Comparison of ENCODE assay signal across 10 mouse cellular contexts in genomic region chr1:120142551-120142950, GRCm38 (mm10). TPM values are rescaled to one million over a fixed set of nuclear protein-coding genes. Genes with fewer than 3 reads are reported as not detected.
DNase-seq lines count a peak whose midpoint lies in the region; ATAC-seq and TF ChIP-seq lines count a peak whose summit lies in the region.
"Had no signal": no experiment of that assay in that cellular context is flagged by ENCODE, and none has a peak within 500 bp of the region (broad histone marks: within the 10 kb centered on the region; RNA-seq: fewer than 3 reads in every experiment).

No protein-coding gene starts in this region.

- no peak for ATAC-seq in megakaryocyte-erythroid progenitor cell, adult 5-6 weeks (replicated peaks; ENCODE audit: low FRiP score, low TSS enrichment, poor library complexity, severe bottlenecking)

- no peak overlapping the region for H3K9ac ChIP-seq in liver, adult 2 months (ENCODE audit: low read depth, low read length)
- H3K9ac ChIP-seq: embryonic facial prominence, embryonic 12.5 days; liver, embryonic 14.5 days had no signal

- H3K27ac ChIP-seq in liver, adult 2 months (replicated peaks; ENCODE audit: insufficient read depth, low read depth, low read length): no peak overlapping the region
- H3K27ac ChIP-seq: embryonic facial prominence, embryonic 12.5 days; liver, embryonic 14.5 days had no signal

- no peaks in the 10 kb centered on the region for H3K36me3 ChIP-seq in liver, adult 2 months (ENCODE audit: control insufficient read depth, insufficient read depth, low read length)
- H3K36me3 ChIP-seq: embryonic facial prominence, embryonic 12.5 days had no signal

- H3K4me1 ChIP-seq in liver, adult 2 months (ENCODE audit: control insufficient read depth, insufficient read depth, low read length): no peaks in the 10 kb centered on the region
- H3K4me1 ChIP-seq: embryonic facial prominence, embryonic 12.5 days had no signal

- 46% methylated on average over 5 of the region's 5 CpGs for WGBS in liver, adult 2 months

- no peak for TF ChIP-seq POLR2A in liver, adult 2 months (IDR thresholded peaks at IDR 0.05; ENCODE audit: extremely low read depth, insufficient read depth, low read length)

- no peaks in the 10 kb centered on the region for H3K27me3 ChIP-seq in liver, adult 2 months (ENCODE audit: control insufficient read depth, insufficient read depth, low read length)
- H3K27me3 ChIP-seq: embryonic facial prominence, embryonic 12.5 days had no signal

- H3K4me3 ChIP-seq in liver, adult 2 months (ENCODE audit: insufficient read depth, low read depth, low read length): no peak overlapping the region
- H3K4me3 ChIP-seq: embryonic facial prominence, embryonic 12.5 days had no signal

- no peak for TF ChIP-seq CTCF in liver, adult 2 months (IDR thresholded peaks at IDR 0.05; ENCODE audit: low read depth, low read length)

- peak; percentile 72 for DNase-seq in adrenal gland, postnatal 10 days
- no peak for DNase-seq in adrenal gland, adult 8-10 months
- peak; percentile 56 for DNase-seq in liver, adult 2 months (ENCODE audit: extremely low read depth, low read depth, low spot score)
- DNase-seq in liver: no peak
- peak; percentile 84 to 89 for DNase-seq in cerebellum, postnatal 25 days
- peak; percentile 57 to 62 for DNase-seq in kidney, adult 8-10 months
- no peak for DNase-seq in embryo, embryonic 10.5 days (ENCODE audit: low spot score)

- no peaks in the 10 kb centered on the region for H3K79me2 ChIP-seq in liver, adult 2 months (ENCODE audit: control insufficient read depth, insufficient read depth, low read length)

RNA-seq across cellular contexts. Expression of gene 3110009E18Rik, which starts 21.6 kb away (rescaled TPM):
- total RNA-seq in adrenal gland, postnatal 10 days (2021): 10 to 100 TPM in 1 of 2 experiments, 1 to 10 TPM in 1; 9.9 to 12.4 TPM
- 10 to 100 TPM in 3 of 4 experiments, 1 to 10 TPM in 1; 8.8 to 14.1 (median 11.2) TPM for total RNA-seq in adrenal gland, adult 8-10 months (2022)
- total RNA-seq in liver, adult 2 months (2014; rRNA removed): 1.3 and 1.4 TPM in 2 replicates
- polyA plus RNA-seq in liver, adult 2 months (2012; rRNA removed): 0.61 and 0.65 TPM in 2 replicates
- total RNA-seq in megakaryocyte-erythroid progenitor cell, adult 5-6 weeks (2014; fragmentation: Nextera tagmentation): 9.2 and 20.1 TPM in 2 replicates
- 1.7 and 11.7 TPM in 2 replicates for total RNA-seq in megakaryocyte-erythroid progenitor cell, adult 5-6 weeks (2017)

RNA-seq across cellular contexts. Expression of gene Dbi, which starts 21.7 kb away (rescaled TPM):
- 1,000 to 10,000 TPM; 1,131 to 1,191 TPM for total RNA-seq in adrenal gland, postnatal 10 days (2021)
- 100 to 1,000 TPM; 667 to 804 (median 753) TPM for total RNA-seq in adrenal gland, adult 8-10 months (2022)
- total RNA-seq in liver, adult 2 months (2014; rRNA removed): 1,543 and 1,850 TPM in 2 replicates
- 1,631 and 1,632 TPM in 2 replicates for polyA plus RNA-seq in liver, adult 2 months (2012; rRNA removed)
- total RNA-seq in megakaryocyte-erythroid progenitor cell, adult 5-6 weeks (2014; fragmentation: Nextera tagmentation): 120 and 154 TPM in 2 replicates
- 135 and 188 TPM in 2 replicates for total RNA-seq in megakaryocyte-erythroid progenitor cell, adult 5-6 weeks (2017)

Comparison
In these comparisons a context has a peak if more than half of its experiments do, and no peak if none do; other contexts are left out.
1. DNase-seq: peak in adrenal gland, postnatal 10 days (single experiment), liver, adult 2 months (single experiment), cerebellum, postnatal 25 days (2 of 2) and kidney, adult 8-10 months (2 of 2); none in adrenal gland, adult 8-10 months (single experiment), liver (single experiment) and embryo, embryonic 10.5 days (single experiment).